Mouse (Mus musculus) neural tube, embryonic 12.5 days (tissue): ENCODE results near the gene Tmem81. TPM values are rescaled to one million over a fixed set of nuclear protein-coding genes. Genes with fewer than 3 reads are reported as not detected.
A peak's percentile ranks its signal among the peaks of the same experiment; 100 is the strongest.
"Not testable (repeated sequence)": the region's sequence is repeated elsewhere in the genome, so short reads cannot be mapped to it uniquely, and the experiment has no call there.

Source experiments
- ATAC-seq: fragments of 200-750 bp; cut with Nextera tagmentation; 2 replicates; pipeline ENCODE4 v1.8.0; 2017; ENCODE audit warnings: low read depth, mild to moderate bottlenecking, moderate TSS enrichment, moderate library complexity; ENCODE audit not compliant: low FRiP score
- H3K27ac ChIP-seq: fragments of 300-500 bp; sonication (generic); 2 replicates; pipeline ENCODE4 v1.5.1; 2016
- H3K27me3 ChIP-seq: fragments of 300-500 bp; sonication (generic); replicated peaks from 2 replicates; pipeline ENCODE4 v1.6.1; 2016; ENCODE audit warnings: mild to moderate bottlenecking
- H3K36me3 ChIP-seq: fragments of 300-500 bp; sonication (generic); 2 replicates; pipeline ENCODE4 v1.6.1; 2016; ENCODE audit warnings: mild to moderate bottlenecking
- H3K4me1 ChIP-seq: fragments of 300-500 bp; sonication (generic); 2 replicates; pipeline ENCODE4 v1.6.1; 2016
- H3K4me2 ChIP-seq: fragments of 300-500 bp; sonication (generic); replicated peaks from 2 replicates; pipeline ENCODE4 v1.6.1; 2016; ENCODE audit warnings: mild to moderate bottlenecking
- H3K4me3 ChIP-seq: fragments of 300-500 bp; sonication (generic); 2 replicates; pipeline ENCODE4 v1.5.1; 2016
- H3K9ac ChIP-seq: fragments of 300-500 bp; sonication (generic); 2 replicates; pipeline ENCODE4 v1.6.1; 2016; ENCODE audit warnings: mild to moderate bottlenecking
- H3K9me3 ChIP-seq: fragments of 300-500 bp; sonication (generic); 2 replicates; pipeline ENCODE4 v1.6.1; 2016; ENCODE audit warnings: mild to moderate bottlenecking
- WGBS: fragments of 180-500 bp; shearing (Covaris S2); methylation state at CpG from one replicate; pipeline ENCODE4 v1.1.7; 2016; 5-methylcytosine and 5-hydroxymethylcytosine counted together
- polyA plus RNA-seq: library from polyadenylated mRNA; unstranded; fragments of >200 nt; fragmentation: Nextera tagmentation; extraction: Ambion mirVana; gene quantifications from 2 replicates; pipeline ENCODE4 v1.2.1, GENCODE M21; 2016

Tmem81 gene
- polyA plus RNA-seq: 1.2 TPM in 2 replicates

- no peak within 1 kb of the TSS for H3K4me3 ChIP-seq
- H3K4me2 ChIP-seq: no peak within 1 kb of the TSS
- H3K27ac ChIP-seq: no peak within 1 kb of the TSS
- no peaks in the 10 kb centered on the region for H3K9me3 ChIP-seq
- H3K27me3 ChIP-seq: no peaks in the 10 kb centered on the region
- H3K36me3 ChIP-seq: peaks cover 62% of the 10 kb centered on the region
- WGBS: 84% methylated on average over 7 of the region's 7 CpGs
- H3K9ac ChIP-seq: no peak within 1 kb of the TSS
- no peak for ATAC-seq
- no peaks in the 10 kb centered on the region for H3K4me1 ChIP-seq
Observed at GRCm38 (mm10) chr1:132506058-132506457, at the start of gene Tmem81. Tmem81 (plus strand) TSS chr1:132506230.

GRCm38 (mm10) chr1:132464651-132465050 lies 41.4 kb upstream of the Tmem81 start:
- H3K9me3 ChIP-seq: no peaks in the 10 kb centered on the region
- peaks cover 43% of the 10 kb centered on the region for H3K36me3 ChIP-seq
- H3K27ac ChIP-seq: no peak overlapping the region
- H3K9ac ChIP-seq: no peak overlapping the region
- H3K4me1 ChIP-seq: no peaks in the 10 kb centered on the region
- H3K4me3 ChIP-seq: no peak overlapping the region
- H3K4me2 ChIP-seq: no peak overlapping the region
- WGBS: 90% methylated on average over 5 of the region's 5 CpGs
- H3K27me3 ChIP-seq: no peaks in the 10 kb centered on the region
- ATAC-seq: no peak

GRCm38 (mm10) chr1:132468926-132469325 lies 37.1 kb upstream of the Tmem81 start:
- Histone ChIP-seq H3K9me3 (no peaks in the 10 kb centered on the region), H3K9ac (no peak overlapping the region), H3K4me2 (no peak overlapping the region), H3K4me1 (no peaks in the 10 kb centered on the region), H3K4me3 (no peak overlapping the region), H3K36me3 (peaks cover 19% of the 10 kb centered on the region), H3K27me3 (no peaks in the 10 kb centered on the region), H3K27ac (no peak overlapping the region)
- no peak for ATAC-seq

- Histone ChIP-seq H3K27ac (no peak overlapping the region), H3K4me3 (no peak overlapping the region), H3K9me3 (no peaks in the 10 kb centered on the region), H3K9ac (no peak overlapping the region), H3K4me1 (no peaks in the 10 kb centered on the region), H3K4me2 (no peak overlapping the region), H3K27me3 (no peaks in the 10 kb centered on the region), H3K36me3 (peaks cover 15% of the 10 kb centered on the region)
- no peak for ATAC-seq
- 94% methylated on average over 7 of the region's 7 CpGs for WGBS
Observed at GRCm38 (mm10) chr1:132469519-132469918, 36.5 kb upstream of the Tmem81 start.

- peaks cover 12% of the 10 kb centered on the region for H3K36me3 ChIP-seq
- not testable (repeated sequence) for H3K9ac ChIP-seq, H3K4me2 ChIP-seq, H3K27ac ChIP-seq, H3K9me3 ChIP-seq, H3K4me1 ChIP-seq, ATAC-seq, H3K27me3 ChIP-seq, H3K4me3 ChIP-seq
- WGBS: 91% methylated on average over 1 of the region's 1 CpGs
Observed at GRCm38 (mm10) chr1:132470031-132470430, 36.0 kb upstream of the Tmem81 start.

GRCm38 (mm10) chr1:132471032-132471431 lies 35.0 kb upstream of the Tmem81 start:
- Histone ChIP-seq H3K4me3 (no peak overlapping the region), H3K27me3 (no peaks in the 10 kb centered on the region), H3K27ac (no peak overlapping the region), H3K9ac (no peak overlapping the region), H3K4me1 (no peaks in the 10 kb centered on the region), H3K4me2 (no peak overlapping the region), H3K36me3 (peaks cover 12% of the 10 kb centered on the region), H3K9me3 (no peaks in the 10 kb centered on the region)
- WGBS: 91% methylated on average over 2 of the region's 2 CpGs
- no peak for ATAC-seq

GRCm38 (mm10) chr1:132471499-132471898 lies 34.5 kb upstream of the Tmem81 start:
- no peak for ATAC-seq
- WGBS: 92% methylated on average over 5 of the region's 5 CpGs
- Histone ChIP-seq H3K4me2 (no peak overlapping the region), H3K27me3 (no peaks in the 10 kb centered on the region), H3K36me3 (peaks cover 12% of the 10 kb centered on the region), H3K27ac (no peak overlapping the region), H3K9me3 (no peaks in the 10 kb centered on the region), H3K4me3 (no peak overlapping the region), H3K9ac (no peak overlapping the region), H3K4me1 (no peaks in the 10 kb centered on the region)

GRCm38 (mm10) chr1:132472537-132472936 lies 33.5 kb upstream of the Tmem81 start:
- Histone ChIP-seq H3K36me3 (peaks cover 4% of the 10 kb centered on the region; the same call in 1 of the 2 replicates), H3K4me1 (no peaks in the 10 kb centered on the region), H3K9ac (no peak overlapping the region), H3K4me3 (no peak overlapping the region), H3K4me2 (no peak overlapping the region), H3K27ac (no peak overlapping the region), H3K9me3 (no peaks in the 10 kb centered on the region), H3K27me3 (no peaks in the 10 kb centered on the region)
- WGBS: 60% methylated on average over 5 of the region's 5 CpGs
- ATAC-seq: no peak

GRCm38 (mm10) chr1:132474496-132474895 lies 31.5 kb upstream of the Tmem81 start:
- 76% methylated on average over 1 of the region's 1 CpGs for WGBS
- no peaks in the 10 kb centered on the region for H3K27me3 ChIP-seq
- no peak for ATAC-seq
- H3K9me3 ChIP-seq: no peaks in the 10 kb centered on the region
- H3K36me3 ChIP-seq: no peaks in the 10 kb centered on the region
- no peak overlapping the region for H3K4me3 ChIP-seq
- H3K4me1 ChIP-seq: peaks cover 15% of the 10 kb centered on the region
- H3K9ac ChIP-seq: no peak overlapping the region
- H3K27ac ChIP-seq: no peak overlapping the region
- no peak overlapping the region for H3K4me2 ChIP-seq

- Histone ChIP-seq H3K4me3 (peak overlapping the region; percentile 68), H3K9me3 (no peaks in the 10 kb centered on the region), H3K36me3 (no peaks in the 10 kb centered on the region), H3K4me1 (peaks cover 20% of the 10 kb centered on the region), H3K4me2 (peak overlapping the region; percentile 81), H3K27ac (no peak overlapping the region), H3K27me3 (no peaks in the 10 kb centered on the region), H3K9ac (peak overlapping the region; percentile 76)
- WGBS: 5% methylated on average over 9 of the region's 9 CpGs
- peak; percentile 57 for ATAC-seq
Observed at GRCm38 (mm10) chr1:132476575-132476927, 29.5 kb upstream of the Tmem81 start.

GRCm38 (mm10) chr1:132476928-132477691 lies 28.9 kb upstream of the Tmem81 start, which contains the start of gene Rbbp5:
Rbbp5 (plus strand) TSS chr1:132477365.
- peak within 1 kb of the TSS; percentile 81 for H3K4me2 ChIP-seq
- ATAC-seq: peak; percentile 89
- WGBS: under 1% methylated on average over 43 of the region's 43 CpGs

GRCm38 (mm10) chr1:132479438-132479837 lies 26.6 kb upstream of the Tmem81 start:
- Histone ChIP-seq H3K9me3 (no peaks in the 10 kb centered on the region), H3K36me3 (no peaks in the 10 kb centered on the region), H3K4me1 (peaks cover 20% of the 10 kb centered on the region), H3K9ac (no peak overlapping the region), H3K4me2 (no peak overlapping the region), H3K4me3 (no peak overlapping the region), H3K27ac (no peak overlapping the region), H3K27me3 (no peaks in the 10 kb centered on the region)
- whole genome bisulfite sequencing: 85% methylated on average over 1 of the region's 1 CpGs
- ATAC-seq: no peak

More at GRCm38 (mm10) chr1:132476928-132477691, 28.9 kb upstream of the Tmem81 start, which contains the start of gene Rbbp5:
- Histone ChIP-seq H3K4me1 (peaks cover 20% of the 10 kb centered on the region), H3K27me3 (no peaks in the 10 kb centered on the region), H3K4me3 (peak within 1 kb of the TSS; percentile 68), H3K9me3 (no peaks in the 10 kb centered on the region), H3K27ac (no peak within 1 kb of the TSS), H3K9ac (peak within 1 kb of the TSS; percentile 76), H3K36me3 (no peaks in the 10 kb centered on the region)

- peaks cover 20% of the 10 kb centered on the region for H3K4me1 ChIP-seq
- no peak for ATAC-seq
- H3K4me3 ChIP-seq: no peak overlapping the region
- H3K36me3 ChIP-seq: peaks cover 5% of the 10 kb centered on the region
- H3K9me3 ChIP-seq: no peaks in the 10 kb centered on the region
- no peak overlapping the region for H3K9ac ChIP-seq
- no peaks in the 10 kb centered on the region for H3K27me3 ChIP-seq
- H3K4me2 ChIP-seq: no peak overlapping the region
- WGBS: 90% methylated on average over 2 of the region's 2 CpGs
- no peak overlapping the region for H3K27ac ChIP-seq
Observed at GRCm38 (mm10) chr1:132481619-132482018, 24.4 kb upstream of the Tmem81 start.
